Comparison of ENCODE assay signal across 8 mouse cellular contexts in genomic region chr11:60220291-60220804, GRCm38 (mm10). TPM values are rescaled to one million over a fixed set of nuclear protein-coding genes. Genes with fewer than 3 reads are reported as not detected.
DNase-seq lines count a peak whose midpoint lies in the region; ATAC-seq lines count a peak whose summit lies in the region.

No protein-coding gene starts in this region.

- H3K4me3 ChIP-seq in heart, embryonic 14.5 days (ENCODE audit: control insufficient read depth in 1 of 2, insufficient read depth in 1 of 2, low read depth in 1 of 2, low read length in 2 of 2): peak overlapping the region; percentile 62 to 81
- peak overlapping the region; percentile 72 for H3K4me3 ChIP-seq in liver, embryonic 12.5 days

- no peaks in the 10 kb centered on the region for H3K9me3 ChIP-seq in heart, embryonic 14.5 days (ENCODE audit: control insufficient read depth, low read length)
- no peaks in the 10 kb centered on the region for H3K9me3 ChIP-seq in liver, embryonic 12.5 days (replicated peaks)

- WGBS in heart, embryonic 14.5 days: under 1% methylated on average over 46 of the region's 46 CpGs
- under 1% methylated on average over 46 of the region's 46 CpGs for WGBS in liver, embryonic 12.5 days (ENCODE audit: insufficient replicate concordance)

- H3K4me2 ChIP-seq in heart, embryonic 14.5 days (ENCODE audit: low read length): peak overlapping the region; percentile 92
- H3K4me2 ChIP-seq in liver, embryonic 12.5 days: peak overlapping the region; percentile 87

- peaks cover 15 to 32% of the 10 kb centered on the region in 2 experiments for H3K4me1 ChIP-seq in heart, embryonic 14.5 days (ENCODE audit: control insufficient read depth in 2 of 2, insufficient read depth in 2 of 2, low read length in 2 of 2)
- H3K4me1 ChIP-seq in liver, embryonic 12.5 days: peaks cover 91% of the 10 kb centered on the region

- ATAC-seq in CD4-positive, CD25-positive, alpha-beta regulatory T cell, adult 4 months: peak; percentile 73
- peak; percentile 76 for ATAC-seq in heart, embryonic 14.5 days (ENCODE audit: insufficient number of reproducible peaks, insufficient read depth, low FRiP score, low read depth)
- ATAC-seq in liver, embryonic 12.5 days: peak; percentile 74

- peak; percentile 88 for DNase-seq in c-Kit-negative CD71-positive TER-119-positive erythroid progenitor cells, embryonic 14.5 days (ENCODE audit: low read depth, low spot score)
- peak; percentile 74 for DNase-seq in fibroblast of lung, adult 2 months (ENCODE audit: low read depth)
- DNase-seq in kidney, postnatal 10 days: peak; percentile 96
- DNase-seq in naive thymus-derived CD4-positive, alpha-beta T cell, adult 2 months (ENCODE audit: low read depth): peak; percentile 98
- DNase-seq in splenic B cell, adult 2 months (ENCODE audit: low read depth, low spot score): peak; percentile 92

- peak overlapping the region; percentile 78 to 90 for H3K27ac ChIP-seq in heart, embryonic 14.5 days (replicated peaks in 1 of 2; ENCODE audit: control insufficient read depth in 1 of 2, insufficient read depth in 1 of 2, low read depth in 2 of 2, low read length in 2 of 2)
- peak overlapping the region; percentile 91 for H3K27ac ChIP-seq in liver, embryonic 12.5 days

- H3K9ac ChIP-seq in heart, embryonic 14.5 days (ENCODE audit: low read length): peak overlapping the region; percentile 84
- peak overlapping the region; percentile 81 for H3K9ac ChIP-seq in liver, embryonic 12.5 days

- peaks cover 9% of the 10 kb centered on the region; the same call in 1 of the 2 replicates for H3K36me3 ChIP-seq in heart, embryonic 14.5 days (ENCODE audit: control insufficient read depth, insufficient read depth, low read length)
- peaks cover 36% of the 10 kb centered on the region for H3K36me3 ChIP-seq in liver, embryonic 12.5 days
- H3K36me3 ChIP-seq in splenic B cell, adult 2 months (ENCODE audit: control insufficient read depth, insufficient read depth, low read length, poor library complexity, severe bottlenecking): no peaks in the 10 kb centered on the region; the same call in 1 of the 2 replicates

- no peaks in the 10 kb centered on the region for H3K27me3 ChIP-seq in heart, embryonic 14.5 days (ENCODE audit: control insufficient read depth, insufficient read depth, low read length)
- H3K27me3 ChIP-seq in liver, embryonic 12.5 days (replicated peaks): no peaks in the 10 kb centered on the region
- H3K27me3 ChIP-seq in splenic B cell, adult 2 months (ENCODE audit: control insufficient read depth, insufficient read depth, low read length, poor library complexity, severe bottlenecking): no peaks in the 10 kb centered on the region

RNA-seq across cellular contexts. Expression of gene Srebf1, which starts 2.0 kb away (rescaled TPM):
- 10 to 100 TPM; 20.7 to 28.6 TPM for polyA plus RNA-seq in CD4-positive, CD25-positive, alpha-beta regulatory T cell, adult 4 months (2017; shearing (Covaris generic))
- 37.9 and 45.3 TPM in 2 replicates for polyA plus RNA-seq in heart, embryonic 14.5 days (2014; fragmentation: Nextera tagmentation; extraction: Ambion mirVana)
- polyA plus RNA-seq in liver, embryonic 12.5 days (2016; fragmentation: Nextera tagmentation; extraction: Ambion mirVana): 45.7 and 50.9 TPM in 2 replicates

Comparison
In these comparisons a context has a peak if more than half of its experiments do, and no peak if none do; other contexts are left out.
1. Peak in every context shown above with its lines: DNase-seq, ATAC-seq, H3K4me3 ChIP-seq and H3K27ac ChIP-seq.